Mouse (Mus musculus) stomach, postnatal 0 days (tissue): ENCODE results near the gene Pld4.

ENCODE experiments used
- CTCF ChIP-seq: IDR thresholded peaks from 2 replicates; pipeline ENCODE4 v1.5.1; 2016; ENCODE audit warnings: antibody characterized with exemption, low read depth, mild to moderate bottlenecking, moderate library complexity
- EP300 ChIP-seq: optimal IDR thresholded peaks from 2 replicates; pipeline ENCODE3; 2016; ENCODE audit warnings: antibody characterized with exemption

DNA sequence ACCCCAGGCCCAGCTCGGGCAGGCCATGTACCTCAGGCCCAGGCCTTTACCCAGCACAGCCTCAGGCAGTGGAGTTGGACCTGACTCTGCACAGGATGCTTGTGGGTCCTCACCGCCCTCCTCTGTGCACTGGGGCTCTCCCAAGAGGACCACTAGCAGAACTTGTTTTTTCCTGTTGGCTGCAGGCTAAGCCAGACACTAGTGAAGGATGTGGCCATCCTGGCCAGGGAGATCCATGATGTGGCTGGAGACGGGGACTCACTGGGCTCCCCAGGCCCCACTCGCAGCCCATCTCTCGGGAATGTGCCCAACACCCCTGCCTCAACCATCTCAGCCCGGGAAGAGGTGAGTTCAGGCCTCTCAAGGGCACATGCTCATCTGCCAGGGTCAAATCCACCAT lies 17.7 kb upstream of the Pld4 start:
- TF ChIP-seq CTCF: no peak
- TF ChIP-seq EP300: no peak
